Mouse (Mus musculus) hindbrain, embryonic 14.5 days (tissue): ENCODE results near the gene Map10. TPM values are rescaled to one million over a fixed set of nuclear protein-coding genes. Genes with fewer than 3 reads are reported as not detected.

ENCODE experiments used
- ATAC-seq: fragments of 200-750 bp; cut with Nextera tagmentation; 2 replicates; pipeline ENCODE4 v1.8.0; 2017; ENCODE audit warnings: moderate number of reproducible peaks, mild to moderate bottlenecking, moderate TSS enrichment, moderate library complexity; ENCODE audit not compliant: low FRiP score
- DNase-seq: peaks from one replicate; pipeline ENCODE4 v3.0.0-alpha.2; 2015; ENCODE audit warnings: low spot score
- H3K27ac ChIP-seq: fragments of 300-500 bp; sonication (generic); 2 replicates; pipeline ENCODE4 v1.5.1; 2014; ENCODE audit warnings: mild to moderate bottlenecking, moderate library complexity
- H3K27me3 ChIP-seq: fragments of 300-500 bp; sonication (generic); 2 replicates; pipeline ENCODE4 v1.6.1; 2014; ENCODE audit warnings: mild to moderate bottlenecking, low read length, mixed read lengths; ENCODE audit not compliant: control insufficient read depth, insufficient read depth
- H3K36me3 ChIP-seq: fragments of 300-500 bp; sonication (generic); replicated peaks from 2 replicates; pipeline ENCODE4 v1.6.1; 2014; ENCODE audit not compliant: control insufficient read depth, insufficient read depth
- H3K4me1 ChIP-seq: fragments of 300-500 bp; sonication (generic); replicated peaks from 2 replicates; pipeline ENCODE4 v1.6.1; 2014; ENCODE audit warnings: antibody characterized with exemption, low read length, mixed read lengths; ENCODE audit not compliant: control insufficient read depth, insufficient read depth
- H3K4me2 ChIP-seq: fragments of 300-500 bp; sonication (generic); replicated peaks from 2 replicates; pipeline ENCODE4 v1.6.1; 2014; ENCODE audit warnings: mild to moderate bottlenecking, moderate library complexity
- H3K4me3 ChIP-seq: fragments of 300-500 bp; sonication (generic); replicated peaks from 2 replicates; pipeline ENCODE4 v1.5.1; 2014; ENCODE audit warnings: mild to moderate bottlenecking, low read length
- H3K9ac ChIP-seq: fragments of 300-500 bp; sonication (generic); 2 replicates; pipeline ENCODE4 v1.6.1; 2014
- H3K9me3 ChIP-seq: fragments of 300-500 bp; sonication (generic); 2 replicates; pipeline ENCODE4 v1.6.1; 2016; ENCODE audit warnings: low read length; ENCODE audit not compliant: control insufficient read depth
- WGBS: fragments of 180-500 bp; shearing (Covaris S2); extraction: QIAGEN DNeasy Blood & Tissue Kit; methylation state at CpG from one replicate; pipeline ENCODE4 v1.1.7; 2014; 5-methylcytosine and 5-hydroxymethylcytosine counted together
- polyA plus RNA-seq: library from polyadenylated mRNA; unstranded; fragments of >200 nt; fragmentation: Nextera tagmentation; extraction: Ambion mirVana; gene quantifications from 2 replicates; pipeline ENCODE4 v1.2.1, GENCODE M21; 2014

Map10 gene
- polyA plus RNA-seq, 1 experiment from 2014 or later: 10.2 TPM

DNA sequence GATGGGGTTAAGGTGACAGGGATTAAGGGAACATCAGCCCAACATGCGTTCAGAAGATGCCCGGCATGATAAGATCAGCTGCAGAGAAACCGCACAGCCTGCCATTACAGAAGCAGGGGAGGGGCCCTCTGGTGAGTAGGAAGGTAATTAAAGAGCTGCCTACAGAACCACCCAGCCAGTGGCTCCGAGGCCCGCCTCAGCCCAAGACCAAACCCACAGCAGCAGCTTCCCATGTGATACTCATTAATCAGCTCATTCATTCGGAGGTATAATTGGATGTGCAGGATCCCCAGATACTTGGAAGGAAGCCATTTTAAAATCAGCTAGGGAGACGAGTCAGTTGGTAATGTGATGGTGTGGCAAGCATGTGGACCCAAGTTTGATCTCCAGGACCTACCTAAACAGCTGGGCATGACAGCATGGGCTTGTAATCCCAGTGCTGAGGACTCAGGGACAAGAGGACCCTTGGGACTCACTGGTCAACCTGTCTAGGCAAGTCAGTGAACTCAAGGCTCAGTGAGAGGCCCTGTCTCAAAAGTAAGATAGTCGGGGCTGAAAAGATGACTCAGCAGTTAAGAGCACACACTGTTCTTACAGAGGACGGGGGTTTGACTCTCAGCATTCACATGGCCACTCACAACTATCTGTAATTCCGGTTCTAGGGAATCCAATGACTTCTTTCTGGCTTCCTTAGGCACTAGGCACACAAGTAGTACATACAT is 23.7 kb upstream of the Map10 start:
- no peaks in the 10 kb centered on the region; the same call in 1 of the 2 replicates for H3K4me1 ChIP-seq
- ATAC-seq (no peak), DNase-seq (no peak)
- no peak overlapping the region for H3K4me2 ChIP-seq
- 49% methylated on average over 10 of the region's 10 CpGs for WGBS
- H3K27ac ChIP-seq: no peak overlapping the region
- H3K9ac ChIP-seq: no peak overlapping the region
- no peaks in the 10 kb centered on the region for H3K9me3 ChIP-seq
- no peaks in the 10 kb centered on the region for H3K36me3 ChIP-seq
- H3K27me3 ChIP-seq: no peaks in the 10 kb centered on the region
- no peak overlapping the region for H3K4me3 ChIP-seq

DNA sequence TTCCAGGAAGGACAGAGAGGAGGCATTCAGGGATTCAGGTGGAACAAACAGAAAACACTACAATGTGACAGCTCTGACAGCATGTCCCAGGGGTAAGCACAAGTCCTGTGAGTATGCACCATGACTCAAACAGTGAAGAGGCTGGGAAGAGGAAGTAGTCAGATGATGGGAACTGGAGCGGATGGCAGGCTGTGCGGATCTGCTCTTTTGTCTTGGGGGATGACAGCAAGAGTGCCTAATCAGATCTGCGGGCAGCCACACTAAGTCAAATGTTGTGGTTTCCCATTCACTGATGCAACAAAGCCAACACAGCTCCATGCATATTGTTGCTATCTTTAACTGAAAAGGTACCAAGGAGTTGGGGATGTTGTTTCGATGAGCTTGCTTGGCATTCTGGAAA is 20.2 kb upstream of the Map10 start:
- Histone ChIP-seq H3K4me3 (no peak overlapping the region), H3K27me3 (no peaks in the 10 kb centered on the region), H3K27ac (no peak overlapping the region), H3K4me1 (no peaks in the 10 kb centered on the region), H3K9ac (no peak overlapping the region), H3K36me3 (no peaks in the 10 kb centered on the region), H3K4me2 (no peak overlapping the region), H3K9me3 (no peaks in the 10 kb centered on the region)
- 74% methylated on average over 4 of the region's 4 CpGs for WGBS
- DNase-seq: no peak
- no peak for ATAC-seq

GRCm38 (mm10) chr8:125654821-125655220 is 14.8 kb upstream of the Map10 start:
- Histone ChIP-seq H3K36me3 (no peaks in the 10 kb centered on the region), H3K4me3 (no peak overlapping the region), H3K27me3 (no peaks in the 10 kb centered on the region), H3K9ac (no peak overlapping the region), H3K4me1 (peaks cover 4% of the 10 kb centered on the region; the same call in 1 of the 2 replicates), H3K9me3 (no peaks in the 10 kb centered on the region), H3K4me2 (no peak overlapping the region), H3K27ac (no peak overlapping the region)
- 92% methylated on average over 2 of the region's 2 CpGs for WGBS
- ATAC-seq (no peak), DNase-seq (no peak)

GRCm38 (mm10) chr8:125658508-125658907 is 11.1 kb upstream of the Map10 start:
- Histone ChIP-seq H3K4me2 (no peak overlapping the region), H3K4me1 (peaks cover 12% of the 10 kb centered on the region; the same call in 1 of the 2 replicates), H3K9me3 (no peaks in the 10 kb centered on the region), H3K9ac (no peak overlapping the region), H3K4me3 (no peak overlapping the region), H3K27me3 (no peaks in the 10 kb centered on the region), H3K36me3 (no peaks in the 10 kb centered on the region), H3K27ac (no peak overlapping the region)
- 25% methylated on average over 5 of the region's 5 CpGs for WGBS
- DNase-seq (peak; percentile 76), ATAC-seq (peak; percentile 85; the same call in 1 of the 2 replicates)

DNA sequence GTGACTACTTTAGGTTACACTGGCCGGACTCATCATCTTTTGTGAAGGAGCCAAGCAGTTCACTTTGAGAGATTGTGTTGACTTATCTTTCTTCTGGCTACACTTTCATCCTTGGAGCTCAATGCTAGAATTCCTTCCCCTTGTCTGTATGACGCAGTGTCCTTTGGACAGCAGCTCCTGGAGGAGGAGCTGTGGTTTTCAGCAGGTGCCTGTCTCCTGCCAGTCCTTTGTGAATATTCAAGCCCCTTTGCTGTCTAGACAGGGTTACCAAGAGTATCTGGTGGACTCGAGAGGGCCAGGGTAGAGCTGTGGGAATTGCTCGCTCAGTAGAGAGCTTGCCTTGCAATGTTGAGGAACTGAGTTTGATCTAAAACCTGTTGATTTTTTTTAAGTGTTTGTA is 10.7 kb upstream of the Map10 start:
- H3K4me1 ChIP-seq: peaks cover 13% of the 10 kb centered on the region; the same call in 1 of the 2 replicates
- no peak overlapping the region for H3K27ac ChIP-seq
- H3K4me2 ChIP-seq: no peak overlapping the region
- ATAC-seq (no peak; the same call in 1 of the 2 replicates), DNase-seq (no peak)
- no peaks in the 10 kb centered on the region for H3K36me3 ChIP-seq
- H3K27me3 ChIP-seq: no peaks in the 10 kb centered on the region
- H3K9me3 ChIP-seq: no peaks in the 10 kb centered on the region
- no peak overlapping the region for H3K4me3 ChIP-seq
- 49% methylated on average over 4 of the region's 4 CpGs for WGBS
- H3K9ac ChIP-seq: no peak overlapping the region

- WGBS: 62% methylated on average over 6 of the region's 6 CpGs
- ATAC-seq: 0 out of 2 replicates have a peak, but pooled peaks have one; percentile 21
These were observed 9.2 kb upstream of the Map10 start for GRCm38 (mm10) chr8:125660397-125660796.

GRCm38 (mm10) chr8:125661958-125662668 is 7.5 kb upstream of the Map10 start:
- no peak overlapping the region for H3K27ac ChIP-seq
- DNase-seq (no peak), ATAC-seq (no peak)
- H3K4me3 ChIP-seq: no peak overlapping the region
- 88% methylated on average over 12 of the region's 13 CpGs for WGBS
- H3K9ac ChIP-seq: no peak overlapping the region
- no peaks in the 10 kb centered on the region for H3K9me3 ChIP-seq
- H3K4me1 ChIP-seq: peaks cover 19% of the 10 kb centered on the region; the same call in 1 of the 2 replicates
- H3K4me2 ChIP-seq: no peak overlapping the region
- no peaks in the 10 kb centered on the region for H3K36me3 ChIP-seq
- H3K27me3 ChIP-seq: no peaks in the 10 kb centered on the region

More at GRCm38 (mm10) chr8:125660397-125660796, 9.2 kb upstream of the Map10 start:
- Histone ChIP-seq H3K27me3 (no peaks in the 10 kb centered on the region), H3K36me3 (no peaks in the 10 kb centered on the region), H3K9me3 (no peaks in the 10 kb centered on the region), H3K4me3 (no peak overlapping the region), H3K4me1 (peaks cover 16% of the 10 kb centered on the region; the same call in 1 of the 2 replicates), H3K4me2 (no peak overlapping the region), H3K27ac (no peak overlapping the region), H3K9ac (no peak overlapping the region)
- no peak for DNase-seq

DNA sequence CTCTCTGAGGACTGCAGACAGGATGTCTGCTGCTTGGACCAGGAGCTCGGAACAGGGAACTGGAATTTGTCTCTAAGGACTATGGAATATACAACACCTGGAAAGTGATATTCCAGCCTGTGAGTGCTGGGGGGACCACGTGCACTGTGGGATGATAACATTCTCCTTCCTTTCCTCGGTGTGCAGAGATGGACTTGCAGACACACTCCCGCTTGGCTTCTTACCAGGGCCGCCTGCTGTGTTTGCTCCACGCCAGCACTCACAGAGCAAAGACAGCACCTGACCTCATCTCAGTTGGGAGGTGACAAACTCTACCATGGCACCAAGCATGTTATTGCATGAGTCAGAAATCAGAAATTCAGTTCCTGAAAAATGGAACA is 7.0 kb upstream of the Map10 start:
- DNase-seq (no peak), ATAC-seq (no peak)
- Histone ChIP-seq H3K4me2 (no peak overlapping the region), H3K36me3 (no peaks in the 10 kb centered on the region), H3K27ac (no peak overlapping the region), H3K4me1 (peaks cover 19% of the 10 kb centered on the region; the same call in 1 of the 2 replicates), H3K9ac (no peak overlapping the region), H3K4me3 (no peak overlapping the region), H3K9me3 (no peaks in the 10 kb centered on the region), H3K27me3 (no peaks in the 10 kb centered on the region)
- WGBS: 60% methylated on average over 6 of the region's 6 CpGs

DNA sequence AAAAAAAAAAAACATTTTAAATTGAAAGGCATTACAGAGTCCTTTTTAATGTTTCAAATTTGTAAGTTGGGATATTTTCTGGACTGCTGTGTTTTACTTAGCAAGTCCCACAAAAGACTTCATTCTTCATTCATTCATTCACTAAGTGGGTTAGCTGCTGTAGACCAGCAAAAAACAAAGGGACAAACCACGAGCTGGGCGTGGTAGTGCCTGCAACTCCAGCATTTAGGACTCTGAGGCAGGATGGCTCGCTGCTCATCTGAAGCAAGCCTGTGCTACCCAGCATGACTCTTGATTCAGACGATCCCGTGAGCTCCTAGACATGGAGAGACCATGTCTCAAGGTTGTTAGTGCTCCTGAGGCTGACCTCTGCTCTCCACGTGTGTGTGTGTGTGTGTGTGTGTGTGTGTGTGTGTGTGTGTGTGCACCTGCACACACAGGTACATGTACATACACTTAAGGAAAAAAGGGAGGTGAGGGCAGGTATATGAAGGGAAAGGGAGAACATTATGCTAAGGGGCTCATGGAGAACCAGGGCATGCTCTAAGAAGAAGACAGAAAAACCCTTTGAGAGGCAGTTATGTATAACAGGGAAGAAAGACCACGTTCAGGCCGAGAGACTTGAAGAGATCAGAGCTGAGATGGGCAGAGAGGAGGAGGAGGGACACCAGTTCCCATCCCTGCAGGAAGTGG is 4.3 kb upstream of the Map10 start:
- H3K36me3 ChIP-seq: no peaks in the 10 kb centered on the region
- no peaks in the 10 kb centered on the region for H3K27me3 ChIP-seq
- DNase-seq (no peak), ATAC-seq (no peak)
- peaks cover 20% of the 10 kb centered on the region for H3K4me1 ChIP-seq
- H3K9me3 ChIP-seq: peaks cover 3% of the 10 kb centered on the region
- H3K9ac ChIP-seq: no peak overlapping the region
- H3K27ac ChIP-seq: no peak overlapping the region; the same call in 1 of the 2 replicates
- H3K4me3 ChIP-seq: no peak overlapping the region
- 43% methylated on average over 8 of the region's 8 CpGs for WGBS
- H3K4me2 ChIP-seq: no peak overlapping the region
